In the genomic region with DNA sequence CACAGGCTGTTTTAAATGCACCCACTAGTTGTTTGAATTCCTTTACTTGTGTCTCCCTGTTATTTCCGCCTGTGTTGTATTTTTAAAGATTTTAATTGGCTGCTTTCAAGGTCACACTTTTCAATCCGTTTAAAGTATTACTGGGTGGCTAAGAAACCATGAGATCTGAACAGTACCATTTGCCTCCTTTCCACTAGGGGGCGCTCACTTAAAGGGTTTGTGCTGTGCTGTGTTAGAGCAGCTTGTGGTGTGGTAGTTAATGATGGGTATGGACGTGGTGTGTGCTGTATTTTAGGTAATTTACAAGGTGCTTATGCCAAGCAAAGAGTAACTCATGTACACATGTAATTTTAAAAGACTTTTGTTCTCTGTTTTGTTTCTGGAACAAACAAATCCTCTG, we compare ENCODE assay signal across 9 mouse cellular contexts. TPM values are rescaled to one million over a fixed set of nuclear protein-coding genes. Genes with fewer than 3 reads are reported as not detected.
DNase-seq lines count a peak whose midpoint lies in the region; ATAC-seq and TF ChIP-seq lines count a peak whose summit lies in the region.
"Had no signal": no experiment of that assay in that cellular context is flagged by ENCODE, and none has a peak within 500 bp of the region (broad histone marks: within the 10 kb centered on the region; RNA-seq: fewer than 3 reads in every experiment).

No protein-coding gene starts in this region.

- no peak for ATAC-seq in cerebellum, adult (ENCODE audit: insufficient number of reproducible peaks, low FRiP score, low TSS enrichment)
- ATAC-seq in lung, postnatal 0 days: peak; percentile 72

- H3K4me2 ChIP-seq in lung, postnatal 0 days (replicated peaks; ENCODE audit: low read depth, low read length): no peak overlapping the region

- WGBS in lung, postnatal 0 days: 7% methylated on average over 4 of the region's 4 CpGs

- H3K27ac ChIP-seq in layer of hippocampus, adult 2 months: no peak overlapping the region
- H3K27ac ChIP-seq in lung, postnatal 0 days (ENCODE audit: low read length): no peak overlapping the region
- H3K27ac ChIP-seq: macrophage had no signal

- H3K9ac ChIP-seq in lung, postnatal 0 days (replicated peaks; ENCODE audit: low read depth): no peak overlapping the region

- H3K4me1 ChIP-seq in lung, postnatal 0 days (ENCODE audit: insufficient read depth, low read depth, low read length): peaks cover 7% of the 10 kb centered on the region; the same call in 1 of the 2 replicates

- TF ChIP-seq CTCF in layer of hippocampus, adult 2 months (conservative IDR thresholded peaks at IDR 0.05): peak; percentile 91
- TF ChIP-seq CTCF in lung, postnatal 0 days (IDR thresholded peaks at IDR 0.05): peak; percentile 92

- H3K36me3 ChIP-seq in lung, postnatal 0 days (ENCODE audit: insufficient read depth, low read length): peaks cover 31% of the 10 kb centered on the region; the same call in 1 of the 2 replicates

- H3K9me3 ChIP-seq in lung, postnatal 0 days (ENCODE audit: low read length): no peaks in the 10 kb centered on the region

- H3K4me3 ChIP-seq in layer of hippocampus, adult 2 months: no peak overlapping the region
- H3K4me3 ChIP-seq in lung, postnatal 0 days (ENCODE audit: low read depth, low read length): no peak overlapping the region

- no peak for TF ChIP-seq EP300 in lung, postnatal 0 days (IDR thresholded peaks at IDR 0.05)

- peak; percentile 31 for DNase-seq in cerebellum, adult 11 months
- peak; percentile 53 to 57 for DNase-seq in adrenal gland, adult 18-20 months (ENCODE audit: low spot score in 2 of 2)
- peak; percentile 62 for DNase-seq in embryo, embryonic 9.5 days (ENCODE audit: extremely low spot score)
- peak; percentile 73 for DNase-seq in heart, postnatal 4 days
- DNase-seq in layer of hippocampus, adult 2 months (ENCODE audit: low spot score in 2 of 2): peak; percentile 60 to 63
- DNase-seq in lung, postnatal 0 days (ENCODE audit: low spot score): peak; percentile 73
- peak; percentile 82 for DNase-seq in retina, postnatal 7 days (ENCODE audit: low read depth, low spot score)

- H3K27me3 ChIP-seq in lung, postnatal 0 days (replicated peaks; ENCODE audit: insufficient read depth, low read length): no peaks in the 10 kb centered on the region

RNA-seq across cellular contexts. Expression of gene Mrps10, which starts 2.8 kb away (rescaled TPM):
- total RNA-seq in adrenal gland, adult 18-20 months (2021): 10 to 100 TPM; 37.1 to 56.2 TPM
- 10 to 100 TPM; 31.9 to 35.4 TPM for total RNA-seq in heart, postnatal 4 days (2021)
- total RNA-seq in layer of hippocampus, adult 2 months (2021): 10 to 100 TPM; 28.3 to 30.1 TPM
- polyA plus RNA-seq in lung, postnatal 0 days (2015; fragmentation: Nextera tagmentation; extraction: Ambion mirVana): 43.2 and 47.5 TPM in 2 replicates

RNA-seq across cellular contexts. Expression of gene Guca1b, which starts 13.7 kb away (rescaled TPM):
- total RNA-seq in adrenal gland, adult 18-20 months (2021): 1 to 10 TPM; 1.2 to 2.9 TPM
- under 1 TPM in 1 of 2 experiments, not detected in 1; 0.17 TPM for total RNA-seq in heart, postnatal 4 days (2021)
- 1 to 10 TPM; 1.7 to 2.2 TPM for total RNA-seq in layer of hippocampus, adult 2 months (2021)
- 0.23 and 0.43 TPM in 2 replicates for polyA plus RNA-seq in lung, postnatal 0 days (2015; fragmentation: Nextera tagmentation; extraction: Ambion mirVana)

RNA-seq across cellular contexts. Expression of gene Guca1a, which starts 28.9 kb away (rescaled TPM):
- total RNA-seq in adrenal gland, adult 18-20 months (2021): 1 to 10 TPM; 1.9 to 3.1 TPM
- under 1 TPM; 0.41 to 0.52 TPM for total RNA-seq in heart, postnatal 4 days (2021)
- under 1 TPM; 0.44 to 0.71 TPM for total RNA-seq in layer of hippocampus, adult 2 months (2021)
- 1.9 and 2.0 TPM in 2 replicates for polyA plus RNA-seq in lung, postnatal 0 days (2015; fragmentation: Nextera tagmentation; extraction: Ambion mirVana)

Comparison
In these comparisons a context has a peak if more than half of its experiments do, and no peak if none do; other contexts are left out.
1. DNase-seq: peak in every context shown above with its lines; median percentile 82 in retina, postnatal 7 days; 73 in heart, postnatal 4 days; 73 in lung, postnatal 0 days; 62 in embryo, embryonic 9.5 days; 62 in layer of hippocampus, adult 2 months; 55 in adrenal gland, adult 18-20 months; 31 in cerebellum, adult 11 months.